Mouse (Mus musculus) midbrain, embryonic 11.5 days (tissue): ENCODE results near the gene Adap1. TPM values are rescaled to one million over a fixed set of nuclear protein-coding genes. Genes with fewer than 3 reads are reported as not detected.
A peak's percentile ranks its signal among the peaks of the same experiment; 100 is the strongest.

Source experiments
- microRNA counts: library from miRNA; unstranded; fragments of <30 nt; microRNA quantifications from one replicate; lab custom pipeline; 2015
- microRNA-seq: library from miRNA; unstranded; fragments of <30 nt; microRNA quantifications from one replicate; pipeline ENCODE4, GENCODE M21; 2017
- polyA plus RNA-seq: library from polyadenylated mRNA; unstranded; fragments of >200 nt; fragmentation: Nextera tagmentation; extraction: Ambion mirVana; gene quantifications from 2 replicates; pipeline ENCODE4 v1.2.1, GENCODE M21; 2014

Adap1 gene
- polyA plus RNA-seq, 1 experiment from 2014 or later, result 2.4 TPM

MicroRNA genes within 50 kb of the gene (microRNA counts, 519-probe panel; counts per million panel counts)
- microRNA mmu-miR-339-3p (lab: Ali Mortazavi, UCI) (not detected), microRNA mmu-miR-339-5p (lab: Ali Mortazavi, UCI) (not detected)

Small RNAs within 50 kb of the gene (microRNA-seq; reads per million reads assigned to microRNA genes)
- gene Mir339, result 446 reads per million, percentile 70 among the genes with 10 or more reads in this experiment

Other genes starting within 250 kb of the Adap1 start
- 19.5 and 20.2 TPM in 2 replicates for gene Prkar1b, start 175.6 kb downstream of the Adap1 start, polyA plus RNA-seq
- gene Dnaaf5, start 175.4 kb downstream of the Adap1 start, polyA plus RNA-seq, result 5.2 and 5.3 TPM in 2 replicates
- gene Sun1, start 125.0 kb downstream of the Adap1 start, polyA plus RNA-seq, result 41.9 and 44.6 TPM in 2 replicates
- gene Get4, start 73.3 kb downstream of the Adap1 start, polyA plus RNA-seq, result 118 and 123 TPM in 2 replicates
- gene Cox19, start 25.8 kb upstream of the Adap1 start, polyA plus RNA-seq, result 124 and 133 TPM in 2 replicates
- not detected in 2 replicates for gene Cyp2w1, start 27.0 kb upstream of the Adap1 start, polyA plus RNA-seq
- 1.5 and 2.7 TPM in 2 replicates for gene Gpr146, start 52.1 kb upstream of the Adap1 start, polyA plus RNA-seq
- 0.12 and 0.29 TPM in 2 replicates for gene C130050O18Rik, start 79.7 kb upstream of the Adap1 start, polyA plus RNA-seq
- gene Gper1, start 97.5 kb upstream of the Adap1 start, polyA plus RNA-seq, result 1.9 and 2.5 TPM in 2 replicates
- 33.5 and 34.1 TPM in 2 replicates for gene 3110082I17Rik, start 134.9 kb upstream of the Adap1 start, polyA plus RNA-seq
- gene Zfand2a, start 158.9 kb upstream of the Adap1 start, polyA plus RNA-seq, result 4.4 and 6.9 TPM in 2 replicates
- 41.8 and 46.4 TPM in 2 replicates for gene Uncx, start 217.9 kb upstream of the Adap1 start, polyA plus RNA-seq